Mouse (Mus musculus): ENCODE results near the gene Ywhag.
A peak's percentile ranks its signal among the peaks of the same experiment; 100 is the strongest.

Ywhag gene

DNA sequence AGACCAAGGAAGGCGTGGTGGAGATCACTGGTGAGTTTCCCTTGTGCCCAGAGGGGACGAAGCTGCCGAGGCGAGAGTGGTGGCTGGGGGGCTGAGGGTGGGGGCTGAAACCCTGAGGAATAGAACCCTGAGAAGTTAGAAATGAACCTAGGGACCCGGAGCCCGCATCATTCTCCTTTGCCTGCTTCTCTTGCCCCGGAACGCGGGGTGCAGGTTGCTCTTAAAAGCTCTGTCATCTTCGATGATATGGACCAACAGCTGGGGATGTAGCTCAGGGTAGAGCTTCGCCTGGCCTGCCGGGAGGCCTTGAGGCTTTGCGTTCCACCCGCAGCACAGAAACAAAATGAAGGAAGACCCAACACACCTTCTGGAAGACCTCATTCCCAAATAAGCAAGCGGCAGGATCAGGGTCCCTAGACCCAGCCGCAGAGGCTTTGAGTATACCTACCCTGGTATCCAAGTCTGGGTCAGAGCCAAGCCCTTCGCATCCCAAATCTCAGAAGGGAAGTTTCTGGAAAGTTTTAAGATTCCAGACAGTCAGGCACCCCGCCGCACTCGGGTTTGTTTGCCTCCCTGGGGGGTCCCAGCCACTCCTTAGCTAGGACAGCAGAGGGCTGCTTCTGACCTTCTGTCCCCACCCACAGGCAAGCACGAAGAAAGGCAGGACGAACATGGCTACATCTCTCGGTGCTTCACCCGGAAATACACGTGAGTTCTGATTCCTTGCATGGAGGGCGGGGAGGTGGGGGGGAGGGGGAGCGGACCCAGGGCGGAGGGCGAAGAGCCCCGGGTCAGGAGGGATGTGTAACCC lies 45.8 kb downstream of the Ywhag start:
- DNase-seq (ENCODE audit: low read depth, low spot score): no peak

DNA sequence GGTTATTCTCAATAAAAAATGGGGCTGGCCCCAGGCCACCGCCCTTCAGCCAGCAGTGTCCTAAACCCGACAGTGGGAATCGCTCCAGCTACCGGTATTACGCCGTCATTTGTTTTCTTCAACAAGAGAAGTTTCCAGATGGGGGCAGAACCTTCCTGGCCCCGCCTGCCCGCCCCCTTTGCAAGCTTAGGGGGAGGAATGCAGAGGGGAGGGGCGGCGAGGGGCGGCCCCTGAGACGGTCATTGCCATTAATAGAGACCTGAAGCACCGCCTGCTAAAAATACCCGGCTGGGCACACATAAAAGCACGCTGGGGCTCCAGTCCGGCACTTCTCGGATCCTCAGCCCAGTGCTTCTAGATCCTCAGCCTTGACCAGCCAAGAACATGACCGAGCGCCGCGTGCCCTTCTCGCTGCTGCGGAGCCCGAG lies 46.7 kb downstream of the Ywhag start, which contains the start of gene Hspb1:
Gene Hspb1, plus strand, starts transcription at position 245 of the 428 bp plus-strand sequence.
- DNase-seq (ENCODE audit: low read depth, low spot score): no peak

DNA sequence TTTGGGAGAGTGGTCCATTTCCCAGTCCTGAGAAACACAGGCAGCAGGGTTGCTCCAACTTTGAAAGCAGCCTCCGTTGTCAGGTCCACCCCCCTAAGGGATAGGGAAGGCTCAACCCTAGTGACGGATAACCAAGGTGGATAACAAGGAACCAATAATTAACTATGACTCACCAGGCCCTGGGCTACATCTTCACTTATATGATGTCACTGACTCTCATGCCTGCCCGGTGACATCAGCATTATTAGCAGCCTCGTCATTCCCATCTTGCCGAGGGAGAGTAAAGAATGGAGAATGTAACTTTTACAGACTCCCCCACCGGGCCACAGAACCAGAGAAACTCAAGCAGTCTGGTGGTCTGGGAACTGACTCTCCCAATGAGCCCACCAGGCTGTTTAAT lies 49.8 kb downstream of the Ywhag start:
- no peak for DNase-seq (ENCODE audit: low read depth, low spot score)

DNA sequence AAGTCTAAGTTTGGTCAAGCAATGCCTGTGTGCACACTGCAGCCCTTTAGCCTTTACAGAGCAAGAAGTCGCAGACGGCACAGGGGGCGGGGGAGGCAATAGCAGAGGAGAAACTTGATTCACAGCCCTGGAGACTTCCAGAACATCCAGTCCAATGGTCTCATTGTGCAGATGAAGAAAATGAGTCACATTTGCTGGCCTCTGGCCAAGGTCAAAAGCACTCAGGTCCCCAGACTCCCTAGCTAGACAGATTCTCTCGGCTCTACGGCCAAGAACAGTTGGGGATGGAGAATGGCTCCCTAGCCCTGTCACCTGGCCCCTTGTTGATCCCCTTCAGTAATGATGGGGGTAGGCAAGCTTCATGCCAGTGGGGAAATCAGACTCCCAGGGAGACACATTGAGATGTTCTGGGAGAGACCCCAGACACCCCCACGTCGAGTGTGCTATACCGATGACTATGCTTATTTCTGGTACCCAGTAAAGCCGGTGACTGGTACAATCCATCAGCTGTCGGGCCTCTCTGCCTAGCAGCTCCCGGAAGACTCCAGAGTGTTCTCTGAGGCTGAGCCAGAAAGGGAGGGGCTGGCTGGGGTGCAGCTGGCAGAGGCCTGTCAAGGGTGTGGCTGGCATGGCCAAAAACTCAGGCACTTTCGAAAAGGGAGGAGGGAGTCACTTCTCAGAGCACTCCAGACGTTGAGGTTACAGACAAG lies 54.8 kb downstream of the Ywhag start:
- DNase-seq (ENCODE audit: low read depth, low spot score): no peak

DNA sequence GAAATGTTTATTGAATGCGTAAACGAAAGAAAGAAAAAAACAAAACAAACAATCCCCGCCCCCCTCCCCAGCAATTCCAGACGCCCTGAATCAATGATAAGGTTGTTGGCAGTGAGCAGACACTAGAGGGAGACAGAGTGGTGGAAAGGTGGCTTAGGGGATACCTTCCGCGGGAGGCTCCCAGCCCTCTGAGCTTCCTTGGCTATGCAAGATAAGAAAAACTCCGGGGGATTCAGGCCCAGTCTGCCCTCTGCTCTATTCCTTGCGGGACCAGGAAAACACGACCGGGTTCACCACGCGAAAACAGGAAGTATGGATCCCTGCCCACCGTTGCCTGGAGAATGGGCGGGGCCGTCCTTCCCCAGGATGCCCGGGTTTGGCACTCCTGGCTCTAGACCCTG lies 56.6 kb downstream of the Ywhag start:
- DNase-seq (ENCODE audit: low read depth, low spot score): peak; percentile 60

DNA sequence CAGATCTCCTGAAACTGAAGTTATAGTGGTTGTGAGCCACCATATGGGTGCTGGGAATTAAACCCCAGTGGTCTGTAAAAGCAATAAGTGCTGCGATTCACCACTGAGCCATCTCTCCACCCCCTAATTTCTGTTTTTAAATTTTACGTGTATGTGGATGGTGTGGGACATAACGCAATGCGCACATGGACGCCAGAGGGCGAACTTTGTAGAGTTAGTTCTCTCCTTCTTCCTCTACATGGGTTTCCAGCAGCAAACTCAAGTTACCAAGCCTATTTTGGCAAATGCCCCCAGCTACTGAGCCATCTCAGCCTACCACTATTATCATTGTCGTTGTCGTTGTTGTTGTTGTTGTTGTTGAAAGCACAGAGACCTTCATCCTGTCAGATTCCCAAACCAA lies 57.2 kb downstream of the Ywhag start:
- DNase-seq (ENCODE audit: low read depth, low spot score): peak; percentile 56

DNA sequence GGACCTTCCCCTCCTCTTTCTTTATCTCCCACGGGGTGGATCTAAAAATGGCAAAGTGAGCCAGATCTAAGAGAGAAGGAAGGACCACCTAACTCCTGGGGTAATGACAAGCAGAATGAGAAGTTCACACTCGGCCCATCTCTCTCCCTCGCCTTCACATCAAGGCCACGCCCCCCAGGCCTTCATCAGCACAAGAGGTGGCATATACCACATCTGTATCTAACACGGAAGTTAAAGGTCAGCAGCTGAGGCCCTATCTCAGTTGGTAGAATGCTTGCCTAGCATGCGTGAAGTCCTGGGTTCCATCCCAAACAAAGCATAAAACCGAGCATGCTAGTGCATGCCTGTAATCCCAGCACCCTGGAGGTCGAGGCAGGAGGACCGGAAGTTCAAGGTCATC lies 60.7 kb downstream of the Ywhag start:
- DNase-seq (ENCODE audit: low read depth, low spot score): no peak

DNA sequence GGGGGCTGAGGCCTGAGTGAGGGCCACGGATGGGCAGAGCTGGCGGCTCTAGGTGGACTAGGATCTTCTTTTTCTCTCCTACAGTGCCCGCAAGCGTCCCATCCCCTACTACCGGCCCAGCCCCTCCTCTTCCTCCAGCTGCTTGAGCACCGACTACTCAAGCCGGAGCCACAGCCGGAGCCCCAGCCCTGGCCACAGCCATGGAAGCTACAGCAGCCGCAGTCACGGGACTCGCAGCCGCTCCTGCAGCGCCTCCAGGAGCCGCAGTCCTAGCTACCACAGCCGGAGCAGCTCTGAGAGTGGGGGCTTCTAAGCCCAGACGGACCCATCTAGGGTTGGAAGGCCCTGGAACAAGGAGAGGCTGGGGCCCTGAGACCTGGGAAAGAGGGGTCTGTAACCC lies 61.4 kb downstream of the Ywhag start:
- no peak for DNase-seq (ENCODE audit: low read depth, low spot score)

DNA sequence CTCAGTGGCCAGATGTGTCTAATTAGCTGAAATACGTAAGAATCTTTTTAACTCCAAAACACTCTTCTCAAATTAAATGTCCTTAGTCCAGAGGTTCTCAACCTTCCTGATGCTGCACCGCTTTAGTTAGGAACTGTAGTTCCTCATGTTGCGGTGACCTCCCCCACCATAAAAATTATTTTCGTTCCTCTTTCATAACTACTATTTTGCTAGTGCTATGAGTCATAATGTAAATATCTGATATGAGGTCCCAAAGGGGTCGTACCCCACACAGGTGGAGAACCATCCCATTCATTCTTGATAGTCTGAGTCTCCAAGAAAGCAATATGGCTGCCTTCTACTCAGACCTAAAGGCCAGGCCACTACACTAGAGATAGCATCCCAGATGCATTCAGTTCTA lies 63.9 kb downstream of the Ywhag start:
- no peak for DNase-seq (ENCODE audit: low read depth, low spot score)

DNA sequence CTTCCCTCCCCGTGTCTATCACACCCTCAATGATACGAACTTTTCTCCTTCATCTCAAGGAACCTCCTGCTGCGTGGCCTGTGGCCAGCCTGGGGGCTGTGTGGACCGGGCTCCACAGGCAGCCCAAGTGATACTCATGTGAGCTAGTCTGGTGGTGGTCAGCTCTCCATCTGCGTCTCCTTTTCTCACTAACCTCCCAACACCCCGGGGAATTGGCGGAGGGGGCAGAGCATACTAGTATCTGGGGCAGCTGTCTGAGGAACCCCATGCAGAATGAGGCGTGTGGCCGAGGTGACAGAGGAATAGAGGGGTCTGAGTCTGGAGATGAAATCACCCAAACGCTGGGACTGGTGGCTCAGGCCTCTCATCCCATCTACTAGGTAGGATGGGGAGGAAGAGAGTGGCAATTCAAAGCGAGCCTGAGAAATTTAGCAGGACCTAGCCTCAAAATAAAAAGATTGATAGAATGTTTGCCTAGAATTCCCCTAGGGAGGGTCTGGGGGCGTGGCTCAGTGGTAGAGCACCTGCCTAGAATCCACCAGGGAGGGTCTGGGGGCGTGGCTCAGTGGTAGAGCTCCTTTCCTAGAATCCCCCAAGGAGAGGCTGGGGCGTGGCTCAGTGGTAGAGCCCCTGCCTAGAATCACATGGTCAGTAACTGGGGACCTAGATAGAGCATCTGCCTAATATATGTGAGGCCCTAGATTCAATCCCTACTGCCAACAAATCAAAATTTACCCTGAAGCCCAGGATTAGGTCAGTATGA lies 64.6 kb downstream of the Ywhag start:
- no peak for DNase-seq (ENCODE audit: low read depth, low spot score)

DNA sequence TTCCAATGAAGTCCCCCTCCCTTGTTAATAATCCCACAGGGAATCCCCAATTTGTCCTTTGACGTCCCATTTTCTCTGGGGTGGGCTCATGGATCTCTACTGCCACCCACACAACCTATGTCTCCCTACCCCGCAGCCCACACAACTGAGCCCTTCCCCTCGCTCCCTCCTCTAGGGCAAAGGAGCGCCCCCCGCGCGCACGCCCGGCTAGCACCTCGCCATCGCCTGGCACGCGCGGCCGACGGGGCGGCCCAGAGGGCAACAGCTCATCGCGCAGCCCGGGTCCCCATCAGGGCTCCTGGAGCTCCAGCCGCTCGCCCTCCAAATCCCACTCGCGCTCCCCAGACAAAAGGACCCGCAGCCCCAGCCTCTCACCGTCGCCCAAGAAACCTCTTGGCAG lies 65.8 kb downstream of the Ywhag start:
- DNase-seq (ENCODE audit: low read depth, low spot score): no peak

DNA sequence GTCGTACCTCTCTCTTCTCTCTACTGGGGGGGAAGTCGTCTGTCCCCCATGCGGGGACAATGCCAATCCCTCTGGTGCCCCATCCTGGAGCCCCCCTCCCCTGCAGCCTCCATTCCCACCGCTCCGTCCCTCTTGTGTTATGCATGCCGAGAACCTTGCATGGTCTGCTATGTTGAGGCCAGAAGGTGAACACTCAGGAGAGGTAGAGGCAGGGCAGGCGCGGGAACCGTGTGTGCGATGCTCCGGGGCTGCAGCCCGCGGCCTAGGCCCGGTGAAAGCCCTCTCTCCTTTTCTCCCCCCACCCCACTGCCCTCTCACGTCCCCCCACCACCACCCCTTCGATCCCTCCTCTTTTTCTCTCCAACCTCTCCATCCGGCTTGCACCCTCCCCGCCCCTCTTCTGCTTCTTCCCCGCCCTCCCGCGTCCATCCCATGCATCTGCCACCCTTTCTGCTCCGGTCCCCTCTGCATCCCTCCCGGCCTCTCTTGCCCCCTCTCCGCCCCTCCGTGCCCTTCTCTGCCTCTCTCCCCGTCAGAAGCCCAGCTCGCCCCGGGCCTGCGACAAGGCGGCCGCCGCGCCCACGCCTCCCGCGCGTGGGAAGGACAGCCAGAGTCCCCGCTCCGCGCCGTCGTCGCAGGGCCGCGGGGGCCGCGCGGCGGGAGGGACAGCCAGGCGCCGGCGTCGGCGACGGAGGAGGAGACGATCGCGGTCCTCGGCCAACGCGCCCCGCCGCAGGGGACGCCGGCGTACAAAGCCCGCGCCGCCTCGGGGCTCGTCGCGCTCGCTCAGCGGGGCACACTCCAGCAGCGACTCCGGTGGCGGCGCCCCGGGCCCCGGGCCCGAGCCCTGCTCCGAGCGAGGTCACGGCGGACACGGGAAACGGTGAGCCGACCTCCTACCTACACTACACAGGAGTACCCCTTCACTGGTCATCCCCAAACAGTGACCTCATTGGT lies 66.5 kb downstream of the Ywhag start:
- no peak for DNase-seq (ENCODE audit: low read depth, low spot score)

DNA sequence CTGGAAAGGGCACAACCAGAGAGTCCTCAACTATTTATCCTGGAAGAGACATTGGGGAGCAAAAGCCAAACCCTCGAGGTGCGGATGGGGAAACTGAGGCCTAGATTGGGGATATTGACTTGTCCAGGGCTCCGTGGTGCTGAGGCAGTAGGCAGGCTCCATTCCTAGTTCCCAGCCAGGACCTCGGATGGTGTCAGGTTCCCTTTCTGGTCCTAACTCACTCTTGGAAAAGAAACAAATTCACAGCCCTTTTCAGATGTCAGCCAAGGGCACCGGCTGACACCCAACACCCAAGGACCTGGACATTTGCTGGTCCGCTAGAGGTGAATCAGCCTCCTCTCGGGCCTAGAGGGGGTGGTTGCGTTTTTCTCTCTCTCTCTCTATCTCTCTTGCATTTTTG lies 67.8 kb downstream of the Ywhag start:
- DNase-seq (ENCODE audit: low read depth, low spot score): no peak
